Mouse (Mus musculus): ENCODE results near the gene Ern1. TPM values are rescaled to one million over a fixed set of nuclear protein-coding genes. Genes with fewer than 3 reads are reported as not detected.
"Not testable (repeated sequence)": the region's sequence is repeated elsewhere in the genome, so short reads cannot be mapped to it uniquely, and the experiment has no call there.

Gene Ern1
- total RNA-seq, 2 experiments from 2014 or later, result 11.2 to 11.8 TPM

- peak; percentile 89 to 97 for DNase-seq (ENCODE audit: low spot score in 2 of 2)
- H3K4me3 ChIP-seq, result peak overlapping the region; percentile 100
- TF ChIP-seq CTCF (conservative IDR thresholded peaks at IDR 0.05), result no peak
- peak overlapping the region; percentile 100 for H3K27ac ChIP-seq
Measured at GRCm38 (mm10) chr11:106500393-106501307, 13.0 kb upstream of the Ern1 start.

- Histone ChIP-seq H3K4me3 (no peak overlapping the region), H3K27ac (no peak overlapping the region)
Measured at GRCm38 (mm10) chr11:106498739-106499379, 11.2 kb upstream of the Ern1 start.

GRCm38 (mm10) chr11:106497926-106498325 lies 10.3 kb upstream of the Ern1 start:
- Histone ChIP-seq H3K4me3 (no peak overlapping the region), H3K27ac (no peak overlapping the region)
- no peak for DNase-seq (ENCODE audit: low spot score in 2 of 2)
- peak; percentile 54 for TF ChIP-seq CTCF (conservative IDR thresholded peaks at IDR 0.05)

More at GRCm38 (mm10) chr11:106498739-106499379, 11.2 kb upstream of the Ern1 start:
- TF ChIP-seq CTCF (conservative IDR thresholded peaks at IDR 0.05), result no peak
- DNase-seq (ENCODE audit: low spot score in 2 of 2), result no peak

GRCm38 (mm10) chr11:106497009-106497408 lies 9.4 kb upstream of the Ern1 start:
- H3K27ac ChIP-seq; DNase-seq (ENCODE audit: low spot score in 2 of 2); H3K4me3 ChIP-seq: not testable (repeated sequence)

- H3K27ac ChIP-seq, result no peak overlapping the region
- no peak for TF ChIP-seq CTCF (conservative IDR thresholded peaks at IDR 0.05)
- DNase-seq (ENCODE audit: low spot score in 2 of 2), result no peak
- no peak overlapping the region for H3K4me3 ChIP-seq
Measured at GRCm38 (mm10) chr11:106492984-106493669, 5.5 kb upstream of the Ern1 start.

- DNase-seq (ENCODE audit: low spot score in 2 of 2), result peak; percentile 45 to 52
- TF ChIP-seq CTCF (conservative IDR thresholded peaks at IDR 0.05), result peak; percentile 82
- H3K27ac ChIP-seq, result no peak overlapping the region
- H3K4me3 ChIP-seq, result no peak overlapping the region
Measured at GRCm38 (mm10) chr11:106491393-106491792, 3.7 kb upstream of the Ern1 start.

- not testable (repeated sequence) for H3K27ac ChIP-seq; DNase-seq (ENCODE audit: low spot score in 2 of 2); H3K4me3 ChIP-seq
Measured at GRCm38 (mm10) chr11:106490600-106490999, 2.9 kb upstream of the Ern1 start.

- no peak for DNase-seq (ENCODE audit: low spot score in 2 of 2)
- no peak for TF ChIP-seq CTCF (conservative IDR thresholded peaks at IDR 0.05)
- H3K27ac ChIP-seq, result no peak overlapping the region
- H3K4me3 ChIP-seq, result no peak overlapping the region
Measured at GRCm38 (mm10) chr11:106490057-106490456, 2.4 kb upstream of the Ern1 start.

- H3K27ac ChIP-seq, result peak overlapping the region; percentile 18; the same call in 1 of the 2 replicates
- DNase-seq (ENCODE audit: low spot score in 2 of 2), result no peak
- no peak for TF ChIP-seq CTCF (conservative IDR thresholded peaks at IDR 0.05)
Measured at GRCm38 (mm10) chr11:106489036-106489693, 1.5 kb upstream of the Ern1 start.

GRCm38 (mm10) chr11:106488126-106488561 lies 492 bp upstream of the Ern1 start:
- TF ChIP-seq CTCF (conservative IDR thresholded peaks at IDR 0.05), result no peak
- Histone ChIP-seq H3K27ac (peak overlapping the region; percentile 63), H3K4me3 (peak overlapping the region; percentile 66)
- no peak for DNase-seq (ENCODE audit: low spot score in 2 of 2)

More at GRCm38 (mm10) chr11:106489036-106489693, 1.5 kb upstream of the Ern1 start:
- H3K4me3 ChIP-seq, result no peak overlapping the region

GRCm38 (mm10) chr11:106486866-106487732 lies 553 bp downstream of the Ern1 start:
- peak; percentile 21 to 26 for DNase-seq (ENCODE audit: low spot score in 2 of 2)
- no peak for TF ChIP-seq CTCF (conservative IDR thresholded peaks at IDR 0.05)
- peak overlapping the region; percentile 92 for H3K27ac ChIP-seq
- peak overlapping the region; percentile 66 for H3K4me3 ChIP-seq

Measured in layer of hippocampus, adult 2 months (tissue).